Mouse (Mus musculus): ENCODE data around the gene Gab2. TPM values are rescaled to one million over a fixed set of nuclear protein-coding genes. Genes with fewer than 3 reads are reported as not detected.

Gab2 gene
- polyA plus RNA-seq, 1 experiment: 9.2 TPM

DNA sequence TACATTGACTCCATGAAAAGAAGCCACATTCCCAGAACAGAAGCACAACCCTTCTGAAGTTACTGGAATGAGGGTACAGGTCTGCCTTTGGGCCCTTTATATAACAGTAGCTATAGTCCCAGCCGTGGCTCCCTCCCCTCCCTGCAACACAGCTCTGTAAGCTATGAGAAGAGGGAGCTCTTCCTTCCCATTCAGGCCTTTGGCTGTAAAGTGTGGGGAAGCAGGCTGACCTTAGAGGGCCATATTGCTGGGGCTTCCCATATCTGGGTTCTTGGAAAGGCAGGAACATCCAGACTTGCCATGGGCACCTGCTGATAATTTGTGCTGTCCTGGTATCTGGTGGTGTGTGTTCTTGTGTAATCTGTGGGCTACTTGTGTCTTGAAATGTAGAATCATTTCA, 226.2 kb downstream of the Gab2 start:
- no peak for TF ChIP-seq CTCF (IDR thresholded peaks at IDR 0.05; ENCODE audit: control insufficient read depth, insufficient read depth, low read length)
- WGBS: 90% methylated on average over 1 of the region's 1 CpGs
- no peak overlapping the region for H3K4me3 ChIP-seq (replicated peaks; ENCODE audit: control insufficient read depth, low read depth, low read length)
- H3K27ac ChIP-seq (ENCODE audit: control insufficient read depth, insufficient read depth, low read depth, low read length, poor library complexity): no peak overlapping the region
- H3K4me1 ChIP-seq (ENCODE audit: control insufficient read depth, insufficient read depth, low read length): no peaks in the 10 kb centered on the region

DNA sequence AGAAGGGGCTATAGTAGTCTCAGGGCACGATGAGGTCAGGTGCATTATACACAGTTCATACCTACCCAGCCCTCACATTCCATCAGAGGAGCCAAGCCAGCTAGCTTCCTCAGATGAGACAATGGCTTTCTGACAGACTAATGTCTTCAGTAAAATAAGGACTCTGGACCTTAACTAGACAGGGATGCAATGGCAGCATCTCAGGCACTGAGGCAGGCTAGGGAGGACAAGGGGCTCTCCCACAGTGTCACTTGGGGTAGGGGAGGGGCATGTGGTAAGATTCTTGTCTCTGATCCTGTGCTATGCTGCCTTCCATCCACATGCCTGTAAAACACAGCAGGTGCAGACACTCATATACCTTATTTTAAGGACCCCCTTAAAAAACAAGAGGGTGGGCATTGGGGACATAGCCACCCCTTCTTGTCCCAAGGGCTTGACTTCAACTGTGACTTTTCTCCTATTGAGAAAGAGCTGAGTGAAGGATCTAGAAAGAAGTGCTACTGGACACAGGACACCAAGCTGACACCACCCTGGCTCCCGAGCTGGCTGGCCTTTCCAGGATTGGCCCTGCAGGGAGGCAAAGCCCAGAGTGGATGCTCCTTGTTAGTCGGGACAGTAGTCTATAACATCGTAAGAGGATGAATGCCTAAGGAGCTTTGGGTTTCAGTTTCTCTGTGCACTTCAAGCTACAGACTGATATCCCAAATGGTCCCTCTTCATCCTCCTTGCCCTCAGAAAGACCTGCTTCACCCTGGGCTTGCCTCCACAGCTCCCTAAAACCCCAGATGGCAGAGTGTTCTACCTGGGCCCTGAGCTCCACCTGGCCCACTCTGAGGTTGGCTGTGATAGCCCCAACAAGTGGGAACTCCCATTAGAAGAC, 228.3 kb downstream of the Gab2 start:
- Histone ChIP-seq H3K4me1 (ENCODE audit: control insufficient read depth, insufficient read depth, low read length) (no peaks in the 10 kb centered on the region), H3K4me3 (replicated peaks; ENCODE audit: control insufficient read depth, low read depth, low read length) (no peak overlapping the region), H3K27ac (ENCODE audit: control insufficient read depth, insufficient read depth, low read depth, low read length, poor library complexity) (no peak overlapping the region)
- TF ChIP-seq POLR2A (IDR thresholded peaks at IDR 0.05; ENCODE audit: borderline replicate concordance, control insufficient read depth, low read depth, low read length) (no peak), CTCF (IDR thresholded peaks at IDR 0.05; ENCODE audit: control insufficient read depth, insufficient read depth, low read length) (no peak)
- WGBS: 81% methylated on average over 4 of the region's 4 CpGs

DNA sequence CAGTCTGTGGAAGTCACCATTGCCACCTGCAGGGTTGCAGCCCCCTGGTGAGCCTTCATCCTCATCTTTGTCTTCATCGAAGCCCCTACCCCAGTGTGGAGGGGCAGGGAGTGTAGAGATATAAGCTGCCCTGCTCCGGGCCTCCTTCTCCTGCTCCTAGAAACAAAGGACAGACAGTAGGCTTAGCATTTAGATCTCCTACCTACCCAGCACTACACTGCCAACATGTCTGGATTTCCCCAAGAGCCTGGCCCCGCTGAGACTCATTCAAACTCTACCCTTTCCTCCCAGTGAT, 228.9 kb downstream of the Gab2 start:
- 92% methylated on average over 3 of the region's 3 CpGs for WGBS

DNA sequence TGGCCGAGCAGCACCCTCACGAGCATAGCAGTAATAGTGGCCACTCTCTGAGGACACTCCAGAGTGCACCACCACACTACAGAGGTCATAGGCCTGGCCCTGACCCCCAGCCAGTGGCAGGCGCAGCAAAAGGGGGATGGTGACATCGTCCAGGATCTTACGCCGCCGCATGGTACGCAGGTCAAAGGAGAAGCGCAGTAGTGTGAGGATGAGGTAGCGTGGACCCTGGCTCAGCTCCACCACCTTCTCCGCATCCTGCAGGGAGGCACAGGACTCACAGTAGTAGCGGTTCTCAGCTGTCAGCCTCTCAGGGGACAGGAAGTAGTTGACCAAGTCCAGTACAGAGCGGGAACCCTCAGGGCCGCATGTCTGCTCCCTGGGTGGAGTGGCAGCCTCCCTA, 230.2 kb downstream of the Gab2 start:
- WGBS: 84% methylated on average over 14 of the region's 14 CpGs
- Histone ChIP-seq H3K4me3 (replicated peaks; ENCODE audit: control insufficient read depth, low read depth, low read length) (no peak overlapping the region), H3K27ac (ENCODE audit: control insufficient read depth, insufficient read depth, low read depth, low read length, poor library complexity) (no peak overlapping the region), H3K4me1 (ENCODE audit: control insufficient read depth, insufficient read depth, low read length) (no peaks in the 10 kb centered on the region)
- TF ChIP-seq POLR2A (IDR thresholded peaks at IDR 0.05; ENCODE audit: borderline replicate concordance, control insufficient read depth, low read depth, low read length): no peak
- no peak for TF ChIP-seq CTCF (IDR thresholded peaks at IDR 0.05; ENCODE audit: control insufficient read depth, insufficient read depth, low read length)

More for the DNA sequence above, 228.9 kb downstream of the Gab2 start:
- TF ChIP-seq CTCF (IDR thresholded peaks at IDR 0.05; ENCODE audit: control insufficient read depth, insufficient read depth, low read length) (no peak), POLR2A (IDR thresholded peaks at IDR 0.05; ENCODE audit: borderline replicate concordance, control insufficient read depth, low read depth, low read length) (no peak)
- Histone ChIP-seq H3K4me3 (replicated peaks; ENCODE audit: control insufficient read depth, low read depth, low read length) (no peak overlapping the region), H3K4me1 (ENCODE audit: control insufficient read depth, insufficient read depth, low read length) (no peaks in the 10 kb centered on the region), H3K27ac (ENCODE audit: control insufficient read depth, insufficient read depth, low read depth, low read length, poor library complexity) (no peak overlapping the region)

DNA sequence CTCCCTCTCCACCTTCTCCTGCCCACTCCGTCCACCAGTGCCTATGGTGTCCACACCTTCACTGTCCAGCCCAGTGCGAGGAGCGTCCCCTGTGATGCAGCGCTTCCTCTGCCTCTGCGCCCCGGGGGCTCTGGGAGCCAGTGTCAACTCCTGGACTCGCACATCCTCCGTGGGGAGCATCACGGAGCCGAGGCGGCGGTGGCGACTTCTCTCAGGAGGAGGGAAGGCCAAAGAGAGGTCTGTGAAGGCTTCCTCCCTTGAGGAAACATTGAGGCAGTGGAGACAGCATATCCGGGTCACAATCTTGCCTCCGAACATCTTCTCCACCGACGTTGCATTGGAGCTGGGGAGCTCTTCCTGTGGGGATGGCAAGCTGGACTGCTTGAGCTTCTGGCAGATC, 230.8 kb downstream of the Gab2 start:
- TF ChIP-seq POLR2A (IDR thresholded peaks at IDR 0.05; ENCODE audit: borderline replicate concordance, control insufficient read depth, low read depth, low read length): no peak
- TF ChIP-seq CTCF (IDR thresholded peaks at IDR 0.05; ENCODE audit: control insufficient read depth, insufficient read depth, low read length): no peak
- no peak overlapping the region for H3K27ac ChIP-seq (ENCODE audit: control insufficient read depth, insufficient read depth, low read depth, low read length, poor library complexity)
- no peak overlapping the region for H3K4me3 ChIP-seq (replicated peaks; ENCODE audit: control insufficient read depth, low read depth, low read length)
- H3K4me1 ChIP-seq (ENCODE audit: control insufficient read depth, insufficient read depth, low read length): no peaks in the 10 kb centered on the region
- 89% methylated on average over 17 of the region's 17 CpGs for WGBS

DNA sequence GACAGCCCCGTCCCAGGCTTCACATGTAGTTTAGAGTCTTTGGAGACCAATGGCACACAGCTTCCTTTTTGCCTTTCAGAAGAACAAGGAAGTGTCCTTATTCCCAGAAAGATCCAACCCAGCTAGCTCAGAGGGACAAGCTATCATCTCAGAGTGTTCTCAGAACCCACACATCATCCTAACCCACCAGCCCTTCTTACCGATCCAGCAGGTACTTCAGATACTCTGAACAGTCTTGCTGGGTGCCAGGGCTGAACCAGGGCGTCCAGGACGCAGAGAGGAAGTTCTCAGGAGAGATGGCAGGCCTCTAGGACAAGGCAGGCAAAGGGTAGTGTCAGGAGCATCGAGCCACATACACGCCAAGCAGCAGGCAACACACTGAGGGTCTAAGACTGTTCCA, 231.5 kb downstream of the Gab2 start:
- no peak for TF ChIP-seq POLR2A (IDR thresholded peaks at IDR 0.05; ENCODE audit: borderline replicate concordance, control insufficient read depth, low read depth, low read length)
- no peak for TF ChIP-seq CTCF (IDR thresholded peaks at IDR 0.05; ENCODE audit: control insufficient read depth, insufficient read depth, low read length)
- Histone ChIP-seq H3K4me3 (replicated peaks; ENCODE audit: control insufficient read depth, low read depth, low read length) (no peak overlapping the region), H3K4me1 (ENCODE audit: control insufficient read depth, insufficient read depth, low read length) (no peaks in the 10 kb centered on the region), H3K27ac (ENCODE audit: control insufficient read depth, insufficient read depth, low read depth, low read length, poor library complexity) (no peak overlapping the region)
- WGBS: 67% methylated on average over 6 of the region's 6 CpGs

DNA sequence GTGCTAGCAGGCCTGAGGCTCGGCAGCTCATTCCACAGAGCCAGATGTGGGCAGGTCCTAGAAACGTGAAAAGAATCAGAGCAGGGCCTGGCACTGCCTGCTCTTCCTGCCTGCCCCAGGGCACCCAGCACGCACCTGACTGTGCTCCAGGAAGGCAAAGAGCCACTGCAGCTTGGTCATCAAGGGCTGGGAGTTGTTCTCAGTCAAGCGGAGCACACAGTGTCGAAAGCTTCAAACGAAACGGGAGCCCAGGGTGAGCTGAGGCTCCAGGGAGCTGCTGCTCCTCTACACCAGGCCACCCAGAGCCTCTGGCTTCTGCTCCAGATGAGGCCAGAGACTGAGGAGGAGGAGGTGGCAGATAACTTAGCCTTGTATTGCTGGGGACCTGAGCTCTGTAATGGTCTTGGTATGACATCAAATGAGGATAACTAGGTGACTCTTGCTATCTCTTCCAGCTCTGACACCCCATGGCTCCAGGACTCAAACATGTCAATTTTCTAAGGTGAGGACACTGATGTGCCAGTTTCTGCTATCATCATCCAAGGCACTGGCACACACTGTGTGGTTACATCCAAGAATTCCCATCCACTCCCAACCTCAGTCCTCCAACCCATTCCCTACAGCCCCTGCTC, 232.1 kb downstream of the Gab2 start:
- no peak for TF ChIP-seq POLR2A (IDR thresholded peaks at IDR 0.05; ENCODE audit: borderline replicate concordance, control insufficient read depth, low read depth, low read length)
- TF ChIP-seq CTCF (IDR thresholded peaks at IDR 0.05; ENCODE audit: control insufficient read depth, insufficient read depth, low read length): no peak
- H3K4me3 ChIP-seq (replicated peaks; ENCODE audit: control insufficient read depth, low read depth, low read length): no peak overlapping the region
- H3K4me1 ChIP-seq (ENCODE audit: control insufficient read depth, insufficient read depth, low read length): no peaks in the 10 kb centered on the region
- no peak overlapping the region for H3K27ac ChIP-seq (ENCODE audit: control insufficient read depth, insufficient read depth, low read depth, low read length, poor library complexity)
- 64% methylated on average over 7 of the region's 7 CpGs for WGBS

DNA sequence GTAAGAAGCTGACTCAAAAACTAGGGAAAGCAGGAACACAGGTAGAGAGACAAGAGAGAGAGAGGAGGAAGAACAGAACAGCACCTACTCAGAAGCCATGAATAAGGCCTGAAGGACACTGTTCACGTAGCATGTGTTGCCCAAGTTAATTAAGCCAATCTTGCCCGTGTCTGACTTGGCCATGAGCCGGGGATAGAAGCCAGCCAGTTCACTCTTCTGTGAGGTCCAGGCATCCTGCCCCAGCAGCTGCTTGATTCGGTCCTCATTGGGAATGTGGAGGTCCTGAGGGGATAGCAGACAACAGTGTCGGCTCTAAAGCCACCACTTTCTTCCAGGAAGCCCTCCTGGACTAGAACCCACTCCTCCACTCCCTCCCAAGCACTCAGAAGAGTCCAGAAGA, 233.3 kb downstream of the Gab2 start:
- 78% methylated on average over 5 of the region's 5 CpGs for WGBS
- no peak overlapping the region for H3K4me3 ChIP-seq (replicated peaks; ENCODE audit: control insufficient read depth, low read depth, low read length)
- TF ChIP-seq POLR2A (IDR thresholded peaks at IDR 0.05; ENCODE audit: borderline replicate concordance, control insufficient read depth, low read depth, low read length) (no peak), CTCF (IDR thresholded peaks at IDR 0.05; ENCODE audit: control insufficient read depth, insufficient read depth, low read length) (no peak)
- no peak overlapping the region for H3K27ac ChIP-seq (ENCODE audit: control insufficient read depth, insufficient read depth, low read depth, low read length, poor library complexity)
- no peaks in the 10 kb centered on the region for H3K4me1 ChIP-seq (ENCODE audit: control insufficient read depth, insufficient read depth, low read length)

Data from bone marrow, adult 2 months (tissue).